Mouse (Mus musculus) heart, adult 2 months (tissue): ENCODE measurements at regions not wholly inside any gene's neighbourhood (a gene's known extent, or its start where the extent isn't known, plus 50 kb on each side); places are given as distances from the start of the nearest gene placed in this dataset.

ENCODE experiments used
- CTCF ChIP-seq: fragments of 200-600 bp; IDR thresholded peaks from 2 replicates; pipeline ENCODE4 v1.8.1; 2022; ENCODE audit warnings: antibody characterized with exemption, mild to moderate bottlenecking, moderate library complexity
- POLR2A ChIP-seq: fragments of 200-500 bp; IDR thresholded peaks from 2 replicates; pipeline ENCODE4 v1.6.1; 2011; ENCODE audit warnings: mild to moderate bottlenecking, low read depth, low read length, control low read depth; ENCODE audit not compliant: insufficient read depth

DNA sequence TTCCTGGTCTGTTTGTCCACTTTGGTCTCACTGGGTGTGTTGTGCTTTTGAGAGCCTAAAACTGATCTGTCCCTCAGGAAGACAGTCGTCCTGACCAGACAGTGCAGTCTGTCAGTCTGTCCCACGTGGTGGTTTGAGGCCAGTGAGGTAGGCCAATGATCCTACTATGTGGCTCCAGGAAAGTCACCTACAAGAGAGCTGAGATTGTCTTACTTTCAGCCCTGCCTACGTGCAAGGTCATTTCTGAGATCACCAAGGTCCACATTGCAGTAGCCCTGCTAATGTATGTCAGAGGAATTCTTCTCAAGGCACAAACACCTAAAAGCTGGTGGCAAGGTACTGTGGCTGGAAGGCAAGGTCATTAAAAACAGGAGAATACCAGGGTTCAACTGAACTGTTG lies 53.9 kb upstream of the Armc2 start:
- TF ChIP-seq CTCF (no peak), POLR2A (no peak)
